8 mouse cellular contexts compared by ENCODE assay signal in the genomic region with DNA sequence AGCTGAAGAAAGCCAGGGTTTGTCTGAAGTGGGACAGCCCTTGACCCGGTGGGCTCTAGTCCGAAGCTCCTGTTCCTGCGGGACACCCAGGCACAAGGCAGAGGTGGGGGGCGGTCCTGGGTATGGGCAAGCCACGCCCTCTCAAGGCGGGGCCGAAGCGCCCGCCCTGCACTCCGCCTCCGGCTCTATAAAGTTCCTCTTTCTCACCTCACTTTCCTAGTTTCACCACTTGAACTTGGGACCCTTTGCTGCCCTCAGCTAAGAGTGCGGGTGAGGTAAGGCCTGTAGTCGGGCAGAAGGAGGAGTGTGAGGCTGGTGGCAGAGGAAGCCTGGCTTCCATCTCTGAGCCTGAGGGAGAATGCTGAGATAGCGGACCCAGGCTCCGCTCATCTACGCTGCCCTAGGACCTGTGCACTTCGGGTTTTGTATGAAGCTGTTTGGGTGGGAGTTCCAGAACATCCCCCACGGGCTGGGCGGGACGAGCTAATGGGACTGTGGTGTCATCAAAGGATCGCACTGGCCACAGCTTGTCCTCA. TPM values are rescaled to one million over a fixed set of nuclear protein-coding genes. Genes with fewer than 3 reads are reported as not detected.
DNase-seq lines count a peak whose midpoint lies in the region; ATAC-seq and TF ChIP-seq lines count a peak whose summit lies in the region.

TSS of gene Irf4 (plus strand) at position 206 of the 536 bp plus-strand sequence.

- TF ChIP-seq POLR2A in CH12.LX (IDR thresholded peaks at IDR 0.05; ENCODE audit: low read depth, low read length) = peak; percentile 100
- peak; percentile 71; the same call in 1 of the 2 replicates for TF ChIP-seq POLR2A in bone marrow, adult 2 months (IDR thresholded peaks at IDR 0.05; ENCODE audit: borderline replicate concordance, control insufficient read depth, low read depth, low read length)

- peak; percentile 91 for DNase-seq in CH12.LX (ENCODE audit: extremely low read depth)
- peak; percentile 40 for DNase-seq in gastrocnemius, postnatal 10 days
- DNase-seq in hindbrain, postnatal 0 days (ENCODE audit: low spot score) = no peak
- peak; percentile 11 for DNase-seq in liver, embryonic 13.5 days
- peak; percentile 52 for DNase-seq in testis, postnatal 10 days (ENCODE audit: low spot score)
- no peak for DNase-seq in frontal cortex, postnatal 36 days (ENCODE audit: low spot score in 2 of 2)

- in situ Hi-C loops in CH12.LX (cut with MboI; ENCODE audit: low pct_ligation_motif_present, low pct_unique_long_range_greater_than_20kb, low sequenced_read_pairs) = no loop called here

- no peak; the same call in 1 of the 2 replicates for TF ChIP-seq RAD21 in CH12.LX (IDR thresholded peaks at IDR 0.05; ENCODE audit: low read depth, low read length)

- peak within 1 kb of the TSS; percentile 96 for H3K4me2 ChIP-seq in CH12.LX (ENCODE audit: insufficient read depth, low read depth, poor library complexity, severe bottlenecking)
- peak within 1 kb of the TSS; percentile 86 for H3K4me2 ChIP-seq in hindbrain, postnatal 0 days (ENCODE audit: low read depth, low read length)
- peak within 1 kb of the TSS; percentile 60 for H3K4me2 ChIP-seq in liver, embryonic 13.5 days

- H3K27ac ChIP-seq in CH12.LX (ENCODE audit: insufficient read depth, low read depth) = peak within 1 kb of the TSS; percentile 83
- H3K27ac ChIP-seq in bone marrow, adult 2 months (ENCODE audit: control insufficient read depth, insufficient read depth, low read depth, low read length, poor library complexity) = peak within 1 kb of the TSS; percentile 56
- H3K27ac ChIP-seq in hindbrain, postnatal 0 days = no peak within 1 kb of the TSS
- no peak within 1 kb of the TSS for H3K27ac ChIP-seq in liver, embryonic 13.5 days

- no peak for TF ChIP-seq EP300 in CH12.LX (IDR thresholded peaks at IDR 0.05; ENCODE audit: low read length)

- H3K9me3 ChIP-seq in CH12.LX (replicated peaks; ENCODE audit: low read length) = no peaks in the 10 kb centered on the region
- H3K9me3 ChIP-seq in hindbrain, postnatal 0 days (ENCODE audit: low read length) = no peaks in the 10 kb centered on the region
- no peaks in the 10 kb centered on the region for H3K9me3 ChIP-seq in liver, embryonic 13.5 days (replicated peaks)

- peak within 1 kb of the TSS; percentile 91 for H3K9ac ChIP-seq in CH12.LX (ENCODE audit: insufficient read depth, low read depth)
- no peak within 1 kb of the TSS for H3K9ac ChIP-seq in hindbrain, postnatal 0 days (replicated peaks; ENCODE audit: low read length)
- no peak within 1 kb of the TSS for H3K9ac ChIP-seq in liver, embryonic 13.5 days

- TF ChIP-seq CTCF in CH12.LX (conservative IDR thresholded peaks at IDR 0.05 in 1 of 2, IDR thresholded peaks at IDR 0.05 in 1 of 2; ENCODE audit: low read depth in 2 of 2, low read length in 2 of 2) = no peak
- TF ChIP-seq CTCF in bone marrow, adult 2 months (IDR thresholded peaks at IDR 0.05; ENCODE audit: control insufficient read depth, insufficient read depth, low read length) = no peak
- TF ChIP-seq CTCF in hindbrain, postnatal 0 days (IDR thresholded peaks at IDR 0.05; ENCODE audit: low read depth) = no peak

- H3K79me2 ChIP-seq in CH12.LX (replicated peaks; ENCODE audit: control insufficient read depth, extremely low read depth, insufficient read depth, poor library complexity, severe bottlenecking) = peaks cover 51% of the 10 kb centered on the region

- dilution Hi-C loops in CH12.LX (cut with MboI; ENCODE audit: extremely low pct_ligation_motif_present, extremely low pct_unique_long_range_greater_than_20kb, low sequenced_read_pairs) = no loop called here

- H3K4me3 ChIP-seq in CH12.LX (replicated peaks in 1 of 3; ENCODE audit: low read depth in 2 of 3, low read length in 2 of 3, poor library complexity in 1 of 3) = peak within 1 kb of the TSS; percentile 87 to 98 (median 90)
- peak within 1 kb of the TSS; percentile 88 for H3K4me3 ChIP-seq in bone marrow, adult 2 months (replicated peaks; ENCODE audit: control insufficient read depth, low read depth, low read length)
- peak within 1 kb of the TSS; percentile 34 for H3K4me3 ChIP-seq in hindbrain, postnatal 0 days (ENCODE audit: low read length)
- peak within 1 kb of the TSS; percentile 40 for H3K4me3 ChIP-seq in liver, embryonic 13.5 days (replicated peaks)

- H3K36me3 ChIP-seq in CH12.LX (replicated peaks in 1 of 2; ENCODE audit: control insufficient read depth in 1 of 2, insufficient read depth in 1 of 2, low read length in 1 of 2) = peaks cover 25 to 36% of the 10 kb centered on the region in 2 experiments
- H3K36me3 ChIP-seq in hindbrain, postnatal 0 days (ENCODE audit: insufficient read depth, low read length) = no peaks in the 10 kb centered on the region
- no peaks in the 10 kb centered on the region for H3K36me3 ChIP-seq in liver, embryonic 13.5 days

- no peaks in the 10 kb centered on the region for H3K27me3 ChIP-seq in CH12.LX (replicated peaks)
- H3K27me3 ChIP-seq in hindbrain, postnatal 0 days (ENCODE audit: insufficient read depth, low read length) = peaks cover 51% of the 10 kb centered on the region
- H3K27me3 ChIP-seq in liver, embryonic 13.5 days = peaks cover 58% of the 10 kb centered on the region

- WGBS in bone marrow, adult 2 months = 4% methylated on average over 21 of the region's 21 CpGs
- WGBS in hindbrain, postnatal 0 days = 2% methylated on average over 20 of the region's 21 CpGs
- WGBS in liver, embryonic 13.5 days (ENCODE audit: insufficient replicate concordance) = 2% methylated on average over 21 of the region's 21 CpGs

- ATAC-seq in hindbrain, postnatal 0 days = peak; percentile 58; the same call in 1 of the 2 replicates
- peak; percentile 41; the same call in 1 of the 2 replicates for ATAC-seq in liver, embryonic 13.5 days (ENCODE audit: low read depth)
- peak; percentile 86 for ATAC-seq in monocyte, adult 5-6 weeks (replicated peaks; ENCODE audit: insufficient number of reproducible peaks, low FRiP score, low TSS enrichment, poor library complexity, severe bottlenecking)

- peaks cover 11 to 43% of the 10 kb centered on the region in 2 experiments for H3K4me1 ChIP-seq in CH12.LX (ENCODE audit: control insufficient read depth in 1 of 2, insufficient read depth in 2 of 2)
- no peaks in the 10 kb centered on the region; the same call in 1 of the 2 replicates for H3K4me1 ChIP-seq in bone marrow, adult 2 months (ENCODE audit: control insufficient read depth, insufficient read depth, low read length)
- peaks cover 18% of the 10 kb centered on the region for H3K4me1 ChIP-seq in hindbrain, postnatal 0 days (ENCODE audit: insufficient read depth, low read length)
- peaks cover 10% of the 10 kb centered on the region for H3K4me1 ChIP-seq in liver, embryonic 13.5 days (replicated peaks)

TF ChIP-seq in CH12.LX, 34 proteins besides CTCF, POLR2A, EP300 and RAD21 (continues in another document):
- TF ChIP-seq BHLHE40 (IDR thresholded peaks at IDR 0.05; ENCODE audit: low read depth, low read length) (no peak), ZC3H11A (IDR thresholded peaks at IDR 0.05; ENCODE audit: low read depth, low read length) (no peak), MAZ (IDR thresholded peaks at IDR 0.05; ENCODE audit: low read depth, low read length) (no peak), KAT2A (IDR thresholded peaks at IDR 0.05; ENCODE audit: insufficient replicate concordance, low read length) (no peak), POLR2AphosphoS2 (IDR thresholded peaks at IDR 0.05; ENCODE audit: low read depth, low read length) (peak; percentile 98), MYC (IDR thresholded peaks at IDR 0.05; ENCODE audit: low read depth, low read length) (0 out of 2 replicates have a peak, but pooled peaks have one; percentile 29), ETS1 (conservative IDR thresholded peaks at IDR 0.05; ENCODE audit: low read depth, low read length) (no peak), E2F4 (IDR thresholded peaks at IDR 0.05; ENCODE audit: insufficient replicate concordance, low read depth, low read length) (no peak), MXI1 (IDR thresholded peaks at IDR 0.05; ENCODE audit: low read depth, low read length) (no peak; the same call in 1 of the 2 replicates), USF2 (conservative IDR thresholded peaks at IDR 0.05; ENCODE audit: low read depth, low read length) (no peak), ELF1 (IDR thresholded peaks at IDR 0.05; ENCODE audit: low read depth, low read length) (peak; percentile 22; the same call in 1 of the 2 replicates), USF1 (IDR thresholded peaks at IDR 0.05; ENCODE audit: low read depth, low read length) (no peak), CHD1 (IDR thresholded peaks at IDR 0.05; ENCODE audit: low read depth, low read length) (no peak), UBTF (IDR thresholded peaks at IDR 0.05; ENCODE audit: low read depth, low read length) (peak; percentile 66; the same call in 1 of the 2 replicates), NELFE (IDR thresholded peaks at IDR 0.05; ENCODE audit: low read depth, low read length) (peak; percentile 100), RCOR1 (conservative IDR thresholded peaks at IDR 0.05; ENCODE audit: low read depth, low read length) (no peak), PAX5 (IDR thresholded peaks at IDR 0.05; ENCODE audit: low read length) (no peak), SMC3 (IDR thresholded peaks at IDR 0.05; ENCODE audit: low read depth, low read length) (no peak; the same call in none of the 2 replicates), CHD2 (IDR thresholded peaks at IDR 0.05; ENCODE audit: low read length) (no peak), JUND (conservative IDR thresholded peaks at IDR 0.05; ENCODE audit: low read depth, low read length) (no peak), ZMIZ1 (IDR thresholded peaks at IDR 0.05; ENCODE audit: low read depth, low read length) (peak; percentile 99), TCF12 (IDR thresholded peaks at IDR 0.05; ENCODE audit: low read depth, low read length) (peak; percentile 94), TBP (conservative IDR thresholded peaks at IDR 0.05; ENCODE audit: low read depth, low read length) (peak; percentile 98), MEF2A (IDR thresholded peaks at IDR 0.05; ENCODE audit: borderline replicate concordance, low read depth, low read length) (peak; percentile 58), GABPA (IDR thresholded peaks at IDR 0.05; ENCODE audit: insufficient replicate concordance, low read depth, low read length) (no peak)

RNA-seq across cellular contexts. Expression of gene Irf4, which starts in this region (rescaled TPM):
- total RNA-seq in CH12.LX (2012; rRNA removed) (115 and 138 TPM in 2 replicates), CH12.LX (2014; rRNA removed) (122 and 142 TPM in 2 replicates)
- polyA plus RNA-seq in CH12.LX (2012; ENCODE audit: insufficient read length, low read depth) = 74.5 and 81.7 TPM in 2 replicates
- 3.0 and 6.3 TPM in 2 replicates for polyA plus RNA-seq in bone marrow, adult 2 months (2011; ENCODE audit: insufficient read depth, insufficient read length, low replicate concordance, missing spikeins)
- 1 to 10 TPM; 1.8 to 2.7 TPM for total RNA-seq in gastrocnemius, postnatal 10 days (2021)
- not detected in 2 replicates for total RNA-seq in hindbrain, postnatal 0 days (2014; rRNA removed)
- 0.06 and 0.08 TPM in 2 replicates for polyA plus RNA-seq in hindbrain, postnatal 0 days (2015; fragmentation: Nextera tagmentation; extraction: Ambion mirVana)
- 0.02 and 0.06 TPM in 2 replicates for polyA plus RNA-seq in liver, embryonic 13.5 days (2015; fragmentation: Nextera tagmentation; extraction: Ambion mirVana)
- 25.5 to 42.0 TPM (median 29.8 TPM) in 3 replicates for total RNA-seq in monocyte, adult 5-6 weeks (2017)

Comparison
In these comparisons a context has a peak if more than half of its experiments do, and no peak if none do; other contexts are left out.
1. RNA of gene Irf4 (polyA plus RNA-seq): 74.5 to 81.7 TPM in CH12.LX; 3.0 to 6.3 TPM in bone marrow, adult 2 months, 0.06 to 0.08 TPM in hindbrain, postnatal 0 days and 0.02 to 0.06 TPM in liver, embryonic 13.5 days; every median in the first group is over 10 times any median in the second.
2. Peak in ATAC-seq, H3K4me3 ChIP-seq and H3K4me2 ChIP-seq in hindbrain, postnatal 0 days; RNA of the gene not detected or under 1 TPM.
3. Peak in DNase-seq, ATAC-seq, H3K4me3 ChIP-seq and H3K4me2 ChIP-seq in liver, embryonic 13.5 days; RNA of the gene not detected or under 1 TPM.
4. DNase-seq: peak in CH12.LX (single experiment), gastrocnemius, postnatal 10 days (single experiment) and testis, postnatal 10 days (single experiment); none in hindbrain, postnatal 0 days (single experiment) and frontal cortex, postnatal 36 days (0 of 2).
5. H3K27ac ChIP-seq: peak in CH12.LX (single experiment) and bone marrow, adult 2 months (single experiment); none in hindbrain, postnatal 0 days (single experiment) and liver, embryonic 13.5 days (single experiment).
6. H3K4me3 ChIP-seq: peak in every context shown above with its lines; median percentile 90 in CH12.LX; 88 in bone marrow, adult 2 months; 40 in liver, embryonic 13.5 days; 34 in hindbrain, postnatal 0 days.
7. Peak in every context shown above with its lines, with median percentiles within 50 percentile points of each other: H3K4me2 ChIP-seq and ATAC-seq.